Mouse (Mus musculus) naive thymus-derived CD4-positive, alpha-beta T cell, adult 2 months (primary cell): Measurements from ENCODE around the gene Steap3.
"Not testable (repeated sequence)": the region's sequence is repeated elsewhere in the genome, so short reads cannot be mapped to it uniquely, and the experiment has no call there.

ENCODE experiments used
- DNase-seq: peaks from one replicate; pipeline ENCODE4 v3.0.0-alpha.2; 2011; ENCODE audit warnings: low read depth

Gene Steap3

DNA sequence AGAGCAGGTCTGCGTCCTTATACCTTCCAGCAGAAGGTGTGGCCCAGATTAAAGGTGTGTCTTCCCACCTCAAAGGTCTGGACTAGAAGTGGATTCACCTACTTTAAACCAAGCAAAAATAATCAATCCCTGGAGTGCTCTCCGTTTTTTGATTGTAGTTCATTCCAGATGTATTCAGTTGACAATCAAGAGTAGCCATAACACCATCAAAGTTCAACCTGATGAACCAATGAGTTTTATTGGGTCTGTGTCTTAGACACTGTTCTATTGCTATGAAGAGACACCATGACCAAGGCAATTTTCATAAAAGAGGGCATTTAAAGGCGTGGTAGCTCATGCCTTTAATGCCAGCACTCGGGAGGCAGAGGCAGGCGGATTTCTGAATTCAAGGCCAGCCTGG lies at the start of gene Steap3:
Gene Steap3 (minus strand): TSS at position 101 of the 400 bp plus-strand sequence.
- no peak for DNase-seq

DNA sequence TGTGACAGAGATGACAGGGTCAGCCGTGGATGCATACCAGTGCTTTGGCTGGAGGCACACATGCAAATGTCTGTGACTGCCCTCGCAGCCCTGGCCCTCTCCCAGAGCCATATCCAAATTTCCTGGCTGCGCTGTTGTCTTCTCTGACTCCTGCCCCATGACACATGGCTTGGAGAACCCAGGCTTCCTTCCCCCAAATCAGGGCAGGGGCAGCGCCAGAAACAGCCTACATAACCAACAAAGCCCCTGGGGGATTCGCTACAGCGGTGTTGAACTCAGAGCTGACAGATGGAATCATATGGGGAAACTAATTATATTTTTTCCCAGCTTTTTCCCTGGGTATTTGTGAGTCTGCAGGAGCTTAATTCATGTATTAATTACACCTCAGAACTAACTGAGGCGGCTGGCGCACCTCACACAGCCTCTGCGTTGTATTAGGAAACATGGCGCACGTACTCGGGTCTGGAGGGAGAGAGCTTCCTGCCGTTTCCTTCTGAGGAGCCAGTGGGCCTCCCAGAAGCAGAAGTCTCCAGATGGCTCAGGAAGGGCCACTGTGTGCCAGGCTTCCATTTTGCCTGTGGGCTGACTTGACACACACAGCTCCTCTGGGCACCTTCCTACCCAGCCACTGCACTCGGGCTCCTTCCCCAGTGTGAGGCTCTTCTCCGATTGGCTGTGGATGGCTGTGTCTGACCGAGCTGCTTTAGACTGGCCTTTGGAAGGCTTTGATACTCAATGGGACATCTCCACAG lies 48.9 kb upstream of the Steap3 start:
- DNase-seq, result no peak

DNA sequence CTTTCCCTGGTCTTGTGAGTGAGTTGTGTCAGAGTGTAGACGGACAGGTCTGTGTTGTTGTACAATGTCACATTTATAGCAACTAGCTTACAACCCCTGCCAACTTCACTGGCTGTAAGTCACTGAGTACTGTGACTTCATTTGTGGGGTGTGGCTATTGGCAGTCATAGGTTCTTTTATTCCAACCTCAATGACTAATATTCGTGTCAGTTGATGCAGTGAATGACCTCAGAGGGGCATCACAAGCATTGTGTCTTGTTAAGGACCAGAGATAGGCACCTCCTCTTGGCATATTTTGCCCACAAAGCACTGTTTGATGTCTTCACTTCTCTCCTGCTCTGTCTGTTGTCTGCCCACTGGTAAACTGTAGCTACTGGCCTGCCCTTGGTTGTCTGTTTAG lies 33.3 kb upstream of the Steap3 start:
- no peak for DNase-seq

DNA sequence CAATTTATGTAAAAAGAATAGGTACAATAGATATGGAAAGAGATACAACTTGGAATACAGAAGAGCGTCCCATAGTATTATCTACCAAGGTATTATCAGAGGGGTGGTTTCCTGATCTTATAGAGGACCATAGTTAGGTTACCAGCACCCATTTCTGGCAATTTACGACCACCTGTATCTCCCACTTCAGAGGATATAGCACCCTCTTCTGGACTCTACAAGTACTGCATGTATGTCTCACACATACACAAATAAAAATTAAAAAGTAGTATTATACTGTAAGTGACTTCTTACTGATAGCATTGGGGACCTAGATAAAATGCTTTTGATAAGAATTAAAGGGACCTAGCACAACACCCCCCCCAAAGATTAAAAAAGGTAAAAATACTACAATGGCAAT lies 24.4 kb upstream of the Steap3 start:
- DNase-seq, result no peak

DNA sequence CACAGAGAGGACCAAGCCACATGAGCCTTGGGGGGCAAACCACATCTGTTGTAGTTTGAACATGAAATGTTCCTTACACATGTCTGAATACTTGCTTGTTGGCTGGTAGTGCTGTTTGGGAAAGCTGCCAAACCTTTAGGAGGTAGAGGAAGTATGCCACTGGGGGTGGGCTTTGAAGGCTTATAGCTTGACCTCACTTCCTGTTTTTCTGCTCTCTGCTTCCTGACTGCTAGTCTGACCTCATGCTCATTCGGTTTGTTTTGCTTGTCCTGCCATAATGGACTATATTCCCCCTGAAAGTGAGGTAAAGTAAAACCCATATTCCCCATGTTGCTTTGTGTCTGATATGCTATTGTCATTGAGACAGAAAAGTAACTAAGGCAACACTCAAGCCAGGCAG lies 21.3 kb upstream of the Steap3 start:
- DNase-seq, result peak; percentile 42

DNA sequence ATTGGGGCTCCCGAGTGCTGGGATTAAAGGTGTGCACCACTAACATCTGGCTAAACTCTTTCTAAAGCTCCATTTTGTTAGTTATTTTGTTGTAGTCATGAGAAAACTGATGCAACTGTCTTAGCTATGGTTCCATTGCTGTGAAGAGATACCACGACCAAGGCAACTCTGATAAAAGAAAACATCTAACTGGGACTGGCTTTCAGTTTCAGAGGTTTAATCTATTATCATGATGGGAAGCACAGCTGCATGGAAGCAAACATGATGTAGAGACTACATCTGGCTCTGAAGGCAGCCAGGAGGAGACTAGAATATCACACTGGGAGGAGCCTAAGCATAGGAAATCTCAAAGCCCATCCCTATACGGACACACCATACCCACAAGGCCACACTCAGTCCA lies 19.2 kb upstream of the Steap3 start:
- DNase-seq, result no peak

DNA sequence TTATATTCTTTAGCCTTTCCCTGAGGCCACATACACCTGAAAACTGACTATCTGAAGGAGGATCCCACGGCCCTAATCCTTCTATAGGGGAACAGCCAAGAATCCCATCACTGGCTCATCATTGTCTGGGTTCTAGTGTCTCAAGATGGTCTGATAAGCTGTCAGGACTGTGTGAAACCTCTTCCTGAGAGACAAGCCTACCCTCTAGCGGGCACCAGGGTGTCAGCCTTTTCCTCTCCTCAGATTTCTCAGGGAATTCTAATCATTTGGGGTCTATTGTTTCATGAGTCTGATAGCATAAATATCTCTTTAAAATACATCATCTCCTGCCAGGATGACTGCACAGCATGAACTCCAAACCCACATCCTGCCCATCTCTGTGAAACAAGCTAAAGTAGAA lies 17.3 kb upstream of the Steap3 start:
- peak; percentile 13 for DNase-seq

DNA sequence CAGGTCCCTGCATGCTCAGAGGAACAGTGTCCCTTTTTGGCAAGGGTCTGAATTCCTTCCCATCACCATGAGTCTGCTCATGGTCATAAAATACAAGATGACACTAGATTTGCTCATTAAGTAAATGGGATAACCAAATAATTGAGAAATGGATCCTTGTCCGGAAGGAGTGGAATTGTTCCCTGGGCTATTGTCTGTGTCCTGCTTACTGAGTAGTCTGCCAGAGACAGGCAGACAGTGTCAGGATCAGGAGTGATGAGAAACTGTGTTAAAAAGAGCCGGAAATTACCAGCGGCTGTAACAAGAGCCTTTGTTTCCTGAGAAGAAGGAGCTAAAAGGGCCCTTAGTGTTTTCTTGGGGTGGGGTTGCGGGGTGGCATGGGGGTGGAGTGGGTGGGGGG lies 15.2 kb upstream of the Steap3 start:
- DNase-seq, result no peak

DNA sequence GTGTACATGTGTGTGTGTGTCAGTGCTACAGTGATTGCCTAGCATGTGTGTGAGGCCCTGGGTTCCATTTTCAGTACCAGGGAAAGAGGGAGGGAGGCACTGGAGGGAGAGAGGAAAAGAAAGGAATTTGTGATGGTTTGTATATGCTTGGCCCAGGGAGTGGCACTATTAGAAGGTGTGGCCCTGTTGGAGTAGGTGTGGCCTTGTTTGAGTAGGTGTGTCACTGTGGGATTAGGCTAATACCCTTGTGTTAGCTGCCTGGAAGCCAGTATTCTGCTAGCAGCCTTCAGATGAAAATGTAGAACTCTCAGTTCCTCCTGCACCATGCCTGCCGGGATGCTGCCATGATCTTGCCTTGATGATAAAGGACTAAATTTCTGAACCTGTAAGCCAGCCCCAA lies 3.6 kb upstream of the Steap3 start:
- DNase-seq, result not testable (repeated sequence)

DNA sequence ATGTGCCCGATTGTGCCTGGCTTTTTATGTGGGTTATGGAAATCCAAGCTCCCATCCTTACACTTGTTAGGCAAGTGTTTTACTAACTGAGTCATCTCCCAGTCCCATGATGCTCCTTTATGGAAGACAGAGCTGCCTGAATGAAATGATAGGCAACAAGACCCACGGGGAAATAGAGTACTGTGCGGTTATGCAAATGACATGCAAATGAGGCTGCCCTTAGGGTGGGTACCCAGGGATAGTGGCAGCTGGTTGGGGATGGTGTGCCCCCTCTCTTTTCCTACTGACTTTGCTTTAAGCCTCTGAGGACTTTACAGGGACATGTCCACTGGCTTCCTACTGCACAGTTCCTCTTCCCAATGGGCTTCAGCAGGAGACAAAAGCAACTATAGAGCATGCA lies 2.7 kb upstream of the Steap3 start:
- DNase-seq, result no peak

DNA sequence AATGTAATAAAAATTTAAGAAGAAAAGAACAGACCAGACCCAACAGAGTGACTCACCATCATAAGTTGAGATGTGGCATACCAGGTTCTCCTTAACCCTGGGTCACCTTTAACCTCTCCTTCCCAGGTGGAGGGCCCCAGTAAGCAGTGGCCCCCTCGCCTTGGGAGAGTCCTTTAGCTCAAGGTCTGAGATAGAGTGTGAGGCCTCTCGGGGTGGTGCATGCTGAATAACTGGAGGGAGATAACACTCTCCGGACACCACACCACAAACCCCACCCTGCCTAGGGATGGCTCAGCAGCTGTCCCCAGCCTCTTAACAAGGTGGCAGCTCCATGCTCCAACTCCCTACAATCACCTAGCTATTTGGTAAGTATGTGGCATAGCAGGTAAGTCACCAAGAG lies 1.6 kb downstream of the Steap3 start:
- no peak for DNase-seq

DNA sequence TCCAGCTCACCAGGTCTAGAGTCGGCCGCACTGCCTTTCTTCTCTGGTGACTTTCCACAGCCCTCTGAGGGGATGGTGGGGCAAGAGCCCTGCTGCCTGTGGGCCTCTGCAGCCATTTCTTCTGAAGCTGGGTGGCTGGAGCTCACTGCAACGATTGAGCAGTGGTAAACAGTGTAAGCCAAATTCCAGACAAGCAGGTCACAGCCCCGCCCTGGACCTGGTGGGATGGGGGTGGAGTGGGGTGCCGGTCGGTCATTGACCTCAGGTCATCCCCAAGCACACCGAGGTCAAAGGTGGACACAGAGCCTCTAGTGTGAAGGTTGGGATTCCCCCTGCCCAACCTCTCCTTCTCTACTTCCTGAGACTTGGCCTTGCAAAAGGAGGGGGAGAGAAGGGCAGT lies 2.4 kb downstream of the Steap3 start:
- DNase-seq, result no peak

DNA sequence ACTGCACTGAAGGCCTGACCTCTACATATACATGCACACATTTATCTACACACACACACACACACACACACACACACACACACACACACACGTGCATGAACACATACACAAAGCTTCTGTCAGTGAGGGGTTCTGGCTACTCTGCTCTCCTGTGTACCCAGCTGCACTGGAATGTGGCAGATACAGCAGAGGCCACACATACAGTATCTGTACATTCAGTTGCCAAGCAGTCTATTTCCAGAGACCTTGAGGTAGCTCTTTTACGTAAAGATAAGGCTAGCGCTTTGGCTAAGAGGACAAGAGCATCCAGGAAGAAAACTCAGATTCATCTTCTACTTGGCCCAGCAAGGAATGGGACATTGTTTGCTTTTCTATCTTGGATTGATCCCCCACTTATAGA lies 4.9 kb downstream of the Steap3 start:
- no peak for DNase-seq

DNA sequence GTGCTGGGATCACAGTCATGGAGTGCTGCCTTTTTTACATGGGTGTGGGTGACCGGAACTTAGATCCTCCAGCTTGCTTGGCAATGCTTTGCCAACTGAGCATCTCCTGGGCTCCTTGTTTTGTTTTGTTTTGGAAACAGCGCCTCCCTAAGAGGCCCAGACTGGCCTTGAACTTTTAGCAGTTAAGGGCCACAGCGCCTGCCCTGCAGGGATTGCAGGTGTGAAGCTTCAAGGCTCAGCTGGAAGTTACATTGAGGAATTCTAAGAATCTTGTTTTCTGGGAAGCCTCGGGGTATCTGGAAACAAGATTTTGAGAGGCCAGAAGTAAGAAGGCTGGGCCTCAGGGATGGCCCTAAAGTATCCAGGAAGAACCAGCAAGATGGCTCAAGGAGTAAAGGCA lies 6.0 kb downstream of the Steap3 start:
- DNase-seq, result no peak

DNA sequence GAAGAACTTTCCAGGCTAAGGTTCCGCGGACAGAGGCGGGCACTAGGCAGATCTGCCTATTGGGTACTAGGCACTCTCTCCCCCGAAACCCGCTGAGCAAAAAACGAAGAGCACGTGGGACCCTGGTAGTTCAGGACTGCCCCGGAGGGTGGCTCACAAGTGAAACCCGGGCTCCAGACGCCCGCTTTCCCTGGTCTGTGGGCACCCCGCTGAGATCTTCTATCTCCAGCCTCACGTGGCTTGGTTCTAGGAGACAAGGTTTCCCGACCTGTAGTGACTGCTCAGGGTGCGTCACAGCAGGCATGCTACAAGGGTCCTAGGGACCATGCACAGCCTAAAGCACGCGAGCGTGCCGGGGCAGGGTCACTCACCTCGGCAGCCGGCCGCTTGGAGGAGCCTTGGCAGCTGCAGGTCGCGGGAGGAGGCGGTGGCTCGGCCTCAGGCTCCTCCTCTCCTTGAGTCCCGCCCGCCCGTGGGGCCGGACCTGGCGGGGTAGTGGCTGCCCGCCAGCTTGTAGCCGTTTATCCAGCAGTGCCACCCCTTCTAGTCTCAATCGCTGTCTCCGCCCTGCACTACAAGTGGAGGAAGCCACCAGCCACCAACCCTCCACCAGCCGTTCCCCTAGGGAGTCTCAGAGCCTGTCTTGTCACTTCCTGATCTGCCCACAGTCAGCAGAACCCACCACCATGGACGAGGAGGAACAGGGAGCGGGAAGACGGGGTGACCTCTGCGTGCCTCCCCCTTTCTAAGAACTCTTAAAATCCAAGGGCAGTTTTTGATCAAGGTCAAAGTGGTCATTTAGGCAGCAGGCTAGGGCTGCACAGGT lies 7.4 kb downstream of the Steap3 start:
- DNase-seq, result peak; percentile 62

DNA sequence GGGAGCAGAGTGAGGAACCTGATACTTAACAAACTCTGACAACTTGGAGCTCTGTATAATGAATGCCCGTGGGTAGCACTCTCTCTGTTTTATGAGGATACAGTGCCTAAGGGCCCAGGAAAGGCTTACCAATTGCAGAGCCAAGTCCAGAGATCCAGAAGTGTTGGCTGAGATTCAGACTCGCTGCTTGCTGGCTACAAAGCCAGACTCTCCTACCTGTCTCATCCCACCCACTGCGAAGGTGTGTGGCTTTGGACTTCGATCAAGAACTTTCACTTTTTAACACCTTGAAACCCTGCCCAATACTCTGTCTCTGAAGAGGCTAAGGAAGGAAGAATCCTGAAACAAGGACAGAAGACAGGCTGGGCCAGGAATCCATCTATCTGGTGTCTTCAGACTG lies 9.3 kb downstream of the Steap3 start:
- DNase-seq, result no peak

DNA sequence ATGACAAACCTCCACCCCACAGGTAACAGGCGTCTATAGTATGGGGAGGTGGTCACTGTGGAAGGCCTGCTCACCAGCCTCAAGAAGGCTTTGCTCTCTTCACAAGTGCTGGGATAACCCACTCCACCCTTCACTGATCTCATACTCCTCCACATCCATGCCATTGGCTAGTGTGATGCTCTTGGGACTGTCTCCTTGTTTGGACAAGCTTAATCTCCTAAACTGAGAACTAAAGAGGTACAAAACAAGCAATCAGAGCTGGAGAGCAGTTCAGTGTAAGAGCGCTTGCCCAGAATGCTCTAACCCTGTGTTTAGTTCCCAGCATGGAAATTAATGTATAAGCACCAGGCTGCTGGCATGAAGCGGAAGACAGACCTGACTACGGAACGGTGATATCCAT lies 11.3 kb downstream of the Steap3 start:
- DNase-seq, result no peak

DNA sequence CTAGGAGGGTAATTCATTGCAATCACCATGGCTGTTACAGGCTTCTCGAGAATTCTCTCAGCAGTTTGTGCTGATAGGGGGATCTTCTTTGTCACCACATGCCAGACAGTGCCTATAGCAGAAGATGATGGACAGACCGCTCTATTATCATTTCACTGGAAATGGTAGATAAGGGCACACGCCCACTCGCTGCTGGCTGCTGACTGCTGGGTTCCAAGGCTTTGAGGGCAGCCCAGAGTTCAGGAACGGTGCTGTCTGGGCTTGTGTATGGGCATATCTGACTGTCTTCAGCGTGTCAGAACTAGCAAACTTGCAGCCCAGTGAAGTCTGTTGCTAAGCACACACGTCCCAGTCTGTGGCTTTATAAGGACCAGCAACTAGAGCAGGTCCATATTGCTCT lies 13.3 kb downstream of the Steap3 start:
- no peak for DNase-seq

DNA sequence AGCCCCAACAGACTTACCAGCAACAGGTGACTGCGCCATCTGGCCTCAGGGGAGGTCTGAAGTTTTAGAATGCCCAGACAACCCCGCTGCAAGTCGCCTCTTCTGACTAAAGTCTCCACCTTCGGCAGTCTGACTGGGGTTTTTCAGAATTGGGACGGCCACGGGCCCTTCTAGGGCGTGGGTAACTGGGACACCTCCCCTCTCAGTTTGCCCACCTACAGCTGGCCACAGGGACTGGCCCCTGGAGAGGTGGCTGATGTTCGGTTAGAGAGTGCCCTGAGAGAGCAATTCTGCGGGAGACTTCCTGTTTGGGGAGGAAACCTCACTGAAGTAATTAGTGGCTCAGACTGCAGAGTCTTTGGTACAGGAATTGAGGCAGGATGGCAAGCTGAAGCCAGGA lies 13.8 kb downstream of the Steap3 start:
- DNase-seq, result peak; percentile 12

DNA sequence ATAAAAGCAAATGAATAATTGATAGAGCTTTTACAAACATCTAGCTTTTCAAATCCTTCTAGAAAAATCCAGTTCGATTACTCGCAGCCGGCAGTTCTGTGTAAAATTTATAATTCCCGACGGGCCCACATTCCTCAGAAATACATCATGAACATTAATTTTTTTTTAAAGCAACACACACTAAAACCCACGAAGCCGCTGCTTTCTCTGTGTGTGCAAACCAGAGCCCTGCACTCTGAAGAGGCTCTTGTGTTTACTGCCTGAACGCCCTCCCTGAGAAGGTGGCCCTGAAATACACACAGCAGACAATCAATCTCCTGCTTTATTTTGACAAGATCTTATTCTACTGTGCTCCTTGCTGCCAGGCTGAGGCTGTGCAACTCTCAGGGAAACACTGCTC lies 14.3 kb downstream of the Steap3 start:
- no peak for DNase-seq

DNA sequence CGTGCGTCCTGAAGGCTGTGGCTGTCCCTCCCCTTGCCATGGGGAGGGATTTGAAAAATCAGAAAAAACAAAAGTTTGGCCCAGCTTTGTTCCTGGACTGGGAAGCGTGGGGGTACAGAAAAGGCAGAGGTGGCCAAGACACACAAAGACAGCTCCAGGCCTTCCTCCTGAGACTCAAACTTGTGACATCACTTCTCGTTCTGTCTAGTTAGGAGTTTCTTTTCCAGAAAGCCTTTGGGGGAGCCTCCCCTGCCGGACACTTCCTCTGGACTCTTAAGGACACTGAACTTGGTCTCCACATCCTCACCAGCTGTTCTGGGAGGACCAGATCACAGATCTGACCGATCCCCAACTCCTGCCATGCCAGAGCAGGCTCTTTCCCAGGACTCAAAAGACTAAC lies 18.8 kb downstream of the Steap3 start:
- DNase-seq, result no peak

DNA sequence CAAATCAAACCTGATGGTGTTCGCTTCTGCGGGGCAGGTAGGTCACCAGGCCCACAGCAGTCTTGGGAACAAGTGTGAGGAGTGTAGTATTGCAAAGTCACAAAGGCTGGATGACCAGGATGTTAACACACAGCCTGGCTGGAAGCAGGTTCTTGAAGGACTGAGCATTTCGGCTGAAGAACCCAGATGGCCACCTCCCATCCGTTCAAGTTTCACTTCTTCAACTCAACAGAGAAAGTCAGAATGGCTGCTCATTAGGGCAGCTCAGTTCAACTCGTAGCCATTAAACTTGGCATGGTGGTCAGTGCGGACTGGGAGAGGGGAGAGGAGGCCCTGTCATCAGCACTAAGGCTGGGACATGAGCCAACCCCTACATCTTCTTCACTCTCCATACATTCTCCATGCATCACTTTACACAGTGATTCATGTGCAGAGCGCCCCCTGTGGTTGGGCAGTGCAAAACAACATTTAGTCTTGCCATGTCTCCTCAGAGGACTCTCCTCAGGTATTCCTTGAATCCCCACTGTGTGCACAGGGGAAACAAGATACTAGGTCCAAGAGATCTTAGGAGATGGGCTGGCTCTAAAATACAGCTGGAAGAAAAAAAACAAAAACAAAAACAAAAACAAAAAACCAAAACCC lies 19.9 kb downstream of the Steap3 start:
- DNase-seq, result no peak

DNA sequence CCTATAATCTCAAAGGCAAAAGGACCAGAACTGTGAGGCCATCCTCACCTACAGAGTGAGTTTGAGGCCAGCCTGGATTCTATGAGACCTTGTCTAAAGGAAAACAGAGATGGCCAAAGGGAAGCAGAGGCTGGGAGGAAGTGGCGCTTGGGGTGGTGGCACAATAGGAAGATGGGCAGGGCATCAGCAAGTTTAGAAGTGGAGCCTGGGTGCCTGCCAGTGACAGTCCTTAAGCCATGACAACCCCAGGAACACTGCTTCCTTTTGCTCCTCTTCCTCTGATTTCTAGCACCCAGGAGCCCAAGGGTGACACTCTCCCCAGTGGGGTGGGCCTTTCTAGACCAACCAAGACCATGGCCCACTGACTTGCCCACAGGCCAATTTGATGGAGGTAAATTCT lies 21.3 kb downstream of the Steap3 start:
- DNase-seq, result no peak
